Mouse (Mus musculus) right cerebral cortex, postnatal 4 days (tissue): ENCODE measurements around the gene Pkmyt1.
A peak's percentile ranks its signal among the peaks of the same experiment; 100 is the strongest.

Experiments
- DNase-seq: peaks from one replicate; pipeline ENCODE4 v3.0.0-alpha.2; 2022

The Pkmyt1 gene

GRCm38 (mm10) chr17:23725999-23726757, at the start of gene Pkmyt1:
TSS of gene Pkmyt1 (plus strand) at chr17:23726336.
- DNase-seq = peak; percentile 94

- no peak for DNase-seq
Measured at GRCm38 (mm10) chr17:23676473-23677031, 49.6 kb upstream of the Pkmyt1 start.

GRCm38 (mm10) chr17:23677236-23677679, 48.9 kb upstream of the Pkmyt1 start, which contains the start of gene Tnfrsf12a:
TSS of gene Tnfrsf12a (minus strand) at chr17:23677468.
- DNase-seq = peak; percentile 71

- no peak for DNase-seq
Measured at GRCm38 (mm10) chr17:23679127-23679835, 46.9 kb upstream of the Pkmyt1 start, which contains the start of gene Cldn6. TSS of gene Cldn6 (plus strand) at chr17:23679249.

- no peak for DNase-seq
Measured at GRCm38 (mm10) chr17:23680336-23680735, 45.8 kb upstream of the Pkmyt1 start.

GRCm38 (mm10) chr17:23681086-23681485, 45.0 kb upstream of the Pkmyt1 start:
- DNase-seq = no peak

GRCm38 (mm10) chr17:23682092-23682491, 44.0 kb upstream of the Pkmyt1 start:
- DNase-seq = no peak

- DNase-seq = no peak
Measured at GRCm38 (mm10) chr17:23682530-23682929, 43.6 kb upstream of the Pkmyt1 start.

- DNase-seq = no peak
Measured at GRCm38 (mm10) chr17:23683226-23683625, 42.9 kb upstream of the Pkmyt1 start.

- no peak for DNase-seq
Measured at GRCm38 (mm10) chr17:23683856-23684672, 42.1 kb upstream of the Pkmyt1 start, which contains the start of gene Cldn9. TSS of gene Cldn9 (minus strand) at chr17:23684026.

GRCm38 (mm10) chr17:23694491-23694890, 31.6 kb upstream of the Pkmyt1 start:
- no peak for DNase-seq

- no peak for DNase-seq
Measured at GRCm38 (mm10) chr17:23695801-23696200, 30.3 kb upstream of the Pkmyt1 start.

GRCm38 (mm10) chr17:23699131-23700077, 26.7 kb upstream of the Pkmyt1 start:
- peak; percentile 40 for DNase-seq

GRCm38 (mm10) chr17:23700079-23700478, 26.1 kb upstream of the Pkmyt1 start:
- DNase-seq = peak; percentile 85

GRCm38 (mm10) chr17:23703301-23703700, 22.8 kb upstream of the Pkmyt1 start:
- DNase-seq = no peak

- peak; percentile 27 for DNase-seq
Measured at GRCm38 (mm10) chr17:23704741-23705140, 21.4 kb upstream of the Pkmyt1 start.

GRCm38 (mm10) chr17:23705525-23706104, 20.5 kb upstream of the Pkmyt1 start:
- no peak for DNase-seq

- peak; percentile 86 for DNase-seq
Measured at GRCm38 (mm10) chr17:23706212-23706611, 19.9 kb upstream of the Pkmyt1 start.

- DNase-seq = no peak
Measured at GRCm38 (mm10) chr17:23717003-23717402, 9.1 kb upstream of the Pkmyt1 start.

GRCm38 (mm10) chr17:23719455-23719854, 6.7 kb upstream of the Pkmyt1 start:
- no peak for DNase-seq

GRCm38 (mm10) chr17:23721886-23722285, 4.2 kb upstream of the Pkmyt1 start:
- no peak for DNase-seq
